Mouse (Mus musculus): Measurements from ENCODE around the gene Tsc22d1. TPM values are rescaled to one million over a fixed set of nuclear protein-coding genes. Genes with fewer than 3 reads are reported as not detected.
A peak's percentile ranks its signal among the peaks of the same experiment; 100 is the strongest.

Tsc22d1 gene
- polyA plus RNA-seq, 1 experiment from 2014 or later: 490 TPM

DNA sequence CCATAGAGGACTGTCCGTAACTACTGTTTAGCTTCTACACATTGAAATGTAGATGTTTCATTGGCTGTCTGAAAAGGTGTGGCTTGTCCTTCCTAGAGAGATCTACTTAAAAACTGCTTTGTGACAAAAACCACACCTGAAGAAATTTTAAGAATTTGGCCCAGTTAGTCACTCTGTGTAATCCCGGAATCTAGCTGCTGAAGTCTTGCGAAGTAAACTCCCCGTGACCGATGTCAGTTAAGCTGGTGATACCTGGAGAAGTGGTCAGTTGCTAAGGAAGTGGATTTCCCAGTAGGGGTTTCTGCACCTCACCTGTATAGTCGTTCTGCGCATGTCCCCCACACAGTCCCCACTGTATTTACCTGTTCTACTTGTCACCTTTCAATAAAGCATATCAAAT is 92.6 kb downstream of the Tsc22d1 start:
- no peaks in the 10 kb centered on the region for H3K9me3 ChIP-seq (replicated peaks)
- peaks cover 41% of the 10 kb centered on the region for H3K36me3 ChIP-seq (ENCODE audit: poor library complexity, severe bottlenecking)
- 95% methylated on average over 7 of the region's 7 CpGs for WGBS
- H3K4me2 ChIP-seq: peak overlapping the region; percentile 93
- no peaks in the 10 kb centered on the region for H3K27me3 ChIP-seq
- H3K27ac ChIP-seq: no peak overlapping the region; the same call in 1 of the 2 replicates
- ATAC-seq: no peak
- peaks cover 26% of the 10 kb centered on the region for H3K4me1 ChIP-seq
- peak overlapping the region; percentile 72 for H3K4me3 ChIP-seq
- H3K9ac ChIP-seq: 0 out of 2 replicates have a peak overlapping the region, but pooled peaks have one; percentile 99

GRCm38 (mm10) chr14:76507804-76508500 is 93.2 kb downstream of the Tsc22d1 start:
- Histone ChIP-seq H3K4me2 (peak overlapping the region; percentile 93), H3K9ac (no peak overlapping the region), H3K4me3 (no peak overlapping the region; the same call in 1 of the 2 replicates), H3K9me3 (replicated peaks) (no peaks in the 10 kb centered on the region), H3K36me3 (ENCODE audit: poor library complexity, severe bottlenecking) (peaks cover 41% of the 10 kb centered on the region), H3K27ac (no peak overlapping the region), H3K4me1 (peaks cover 26% of the 10 kb centered on the region), H3K27me3 (no peaks in the 10 kb centered on the region)
- WGBS: 87% methylated on average over 9 of the region's 9 CpGs
- no peak for ATAC-seq

- no peaks in the 10 kb centered on the region for H3K9me3 ChIP-seq (replicated peaks)
- H3K9ac ChIP-seq: no peak overlapping the region
- 81% methylated on average over 10 of the region's 10 CpGs for WGBS
- no peak overlapping the region; the same call in 1 of the 2 replicates for H3K27ac ChIP-seq
- peaks cover 27% of the 10 kb centered on the region for H3K4me1 ChIP-seq
- H3K4me3 ChIP-seq: no peak overlapping the region
- H3K27me3 ChIP-seq: no peaks in the 10 kb centered on the region
- H3K4me2 ChIP-seq: no peak overlapping the region
- peaks cover 41% of the 10 kb centered on the region for H3K36me3 ChIP-seq (ENCODE audit: poor library complexity, severe bottlenecking)
- ATAC-seq: no peak
These were observed 93.9 kb downstream of the Tsc22d1 start for GRCm38 (mm10) chr14:76508701-76509100.

- Histone ChIP-seq H3K9ac (no peak overlapping the region), H3K4me3 (no peak overlapping the region), H3K27me3 (no peaks in the 10 kb centered on the region), H3K27ac (no peak overlapping the region), H3K4me2 (no peak overlapping the region), H3K4me1 (peaks cover 23% of the 10 kb centered on the region), H3K9me3 (replicated peaks) (no peaks in the 10 kb centered on the region), H3K36me3 (ENCODE audit: poor library complexity, severe bottlenecking) (peaks cover 35% of the 10 kb centered on the region)
- no peak for ATAC-seq
- 88% methylated on average over 7 of the region's 7 CpGs for WGBS
These were observed 97.2 kb downstream of the Tsc22d1 start for GRCm38 (mm10) chr14:76511971-76512370.

DNA sequence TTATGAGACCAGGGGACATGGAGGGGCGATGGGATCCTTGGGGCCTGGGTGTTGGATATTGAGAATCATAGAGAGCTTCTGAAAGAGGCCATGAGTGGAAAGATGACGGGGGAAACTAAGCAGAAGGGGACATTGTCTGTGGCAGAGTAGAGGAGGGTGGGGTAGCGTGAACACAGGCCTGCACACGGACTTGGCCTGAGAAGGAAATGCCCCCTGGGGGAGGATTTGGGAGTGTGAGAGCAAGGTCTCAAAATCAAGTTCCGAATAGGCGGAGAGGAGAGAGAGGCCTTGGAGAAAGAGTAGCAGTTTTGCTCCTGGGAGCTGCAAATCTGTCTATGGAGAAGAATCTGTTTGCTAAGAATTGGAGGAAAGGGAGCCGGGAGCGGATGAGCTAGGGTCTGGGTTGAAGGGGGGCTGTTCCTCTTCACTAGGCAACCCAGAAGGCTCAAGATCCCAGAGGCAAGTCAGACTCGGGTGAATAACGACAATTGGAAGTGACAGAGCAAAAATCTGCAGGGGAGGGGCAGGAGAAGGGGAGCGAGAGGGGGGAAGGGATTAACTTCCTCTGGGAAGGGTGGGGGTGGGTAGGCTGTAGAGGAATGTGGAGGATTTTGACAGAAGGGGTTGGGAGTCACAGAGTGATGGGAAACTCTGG is 98.8 kb downstream of the Tsc22d1 start:
- H3K9ac ChIP-seq: no peak overlapping the region
- WGBS: 17% methylated on average over 11 of the region's 11 CpGs
- H3K36me3 ChIP-seq (ENCODE audit: poor library complexity, severe bottlenecking): peaks cover 19% of the 10 kb centered on the region
- peak overlapping the region; percentile 28; the same call in 1 of the 2 replicates for H3K4me2 ChIP-seq
- H3K27ac ChIP-seq: no peak overlapping the region
- no peak for ATAC-seq
- H3K27me3 ChIP-seq: no peaks in the 10 kb centered on the region
- no peak overlapping the region for H3K4me3 ChIP-seq
- peaks cover 10% of the 10 kb centered on the region for H3K4me1 ChIP-seq
- no peaks in the 10 kb centered on the region for H3K9me3 ChIP-seq (replicated peaks)

GRCm38 (mm10) chr14:76514050-76514585 is 99.4 kb downstream of the Tsc22d1 start:
- Histone ChIP-seq H3K27ac (no peak overlapping the region), H3K4me1 (peaks cover 10% of the 10 kb centered on the region), H3K4me3 (no peak overlapping the region), H3K9ac (no peak overlapping the region), H3K36me3 (ENCODE audit: poor library complexity, severe bottlenecking) (peaks cover 15% of the 10 kb centered on the region), H3K27me3 (no peaks in the 10 kb centered on the region), H3K4me2 (peak overlapping the region; percentile 28; the same call in 1 of the 2 replicates), H3K9me3 (replicated peaks) (no peaks in the 10 kb centered on the region)
- WGBS: 38% methylated on average over 6 of the region's 6 CpGs
- ATAC-seq: no peak

- WGBS: 62% methylated on average over 7 of the region's 7 CpGs
- peaks cover 10% of the 10 kb centered on the region for H3K4me1 ChIP-seq
- H3K4me2 ChIP-seq: no peak overlapping the region
- no peaks in the 10 kb centered on the region for H3K27me3 ChIP-seq
- H3K4me3 ChIP-seq: no peak overlapping the region
- H3K36me3 ChIP-seq (ENCODE audit: poor library complexity, severe bottlenecking): 0 out of 2 replicates have a peak, but pooled peaks cover under 1% of the 10 kb centered on the region
- no peaks in the 10 kb centered on the region for H3K9me3 ChIP-seq (replicated peaks)
- H3K9ac ChIP-seq: no peak overlapping the region
- H3K27ac ChIP-seq: no peak overlapping the region
- ATAC-seq: no peak
These were observed 100.9 kb downstream of the Tsc22d1 start for GRCm38 (mm10) chr14:76515620-76516019.

GRCm38 (mm10) chr14:76518217-76518616 is 103.5 kb downstream of the Tsc22d1 start:
- no peak overlapping the region for H3K4me3 ChIP-seq
- H3K4me2 ChIP-seq: no peak overlapping the region
- WGBS: 89% methylated on average over 5 of the region's 5 CpGs
- H3K4me1 ChIP-seq: peaks cover 8% of the 10 kb centered on the region
- no peak overlapping the region for H3K27ac ChIP-seq
- no peak overlapping the region for H3K9ac ChIP-seq
- no peak for ATAC-seq
- H3K36me3 ChIP-seq (ENCODE audit: poor library complexity, severe bottlenecking): no peaks in the 10 kb centered on the region
- no peaks in the 10 kb centered on the region for H3K27me3 ChIP-seq
- no peaks in the 10 kb centered on the region for H3K9me3 ChIP-seq (replicated peaks)

- Histone ChIP-seq H3K4me3 (no peak overlapping the region), H3K27me3 (no peaks in the 10 kb centered on the region), H3K36me3 (ENCODE audit: poor library complexity, severe bottlenecking) (no peaks in the 10 kb centered on the region), H3K9ac (no peak overlapping the region), H3K4me2 (no peak overlapping the region), H3K9me3 (replicated peaks) (no peaks in the 10 kb centered on the region), H3K27ac (no peak overlapping the region), H3K4me1 (no peaks in the 10 kb centered on the region)
- ATAC-seq: no peak
- WGBS: 59% methylated on average over 4 of the region's 4 CpGs
These were observed 105.8 kb downstream of the Tsc22d1 start for GRCm38 (mm10) chr14:76520606-76521005.

DNA sequence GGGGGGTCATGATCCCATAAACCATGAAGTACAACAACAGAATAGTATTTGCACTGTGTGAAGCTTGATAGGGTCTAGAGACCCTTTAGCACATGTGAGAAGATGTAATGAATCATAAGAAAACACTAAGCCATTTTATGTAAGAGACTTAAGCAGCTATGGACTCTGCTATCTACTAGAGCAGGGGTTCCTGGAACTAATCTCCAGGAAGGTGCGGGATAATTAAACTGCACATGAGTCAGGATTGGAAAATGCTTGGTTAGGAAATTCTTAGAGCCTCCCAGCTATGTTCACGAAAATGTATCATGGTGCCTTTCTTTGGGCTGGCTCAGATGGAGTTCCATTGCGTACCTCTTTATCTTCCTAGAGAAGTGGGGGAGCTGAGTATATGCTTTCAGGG is 106.5 kb downstream of the Tsc22d1 start:
- H3K27me3 ChIP-seq: no peaks in the 10 kb centered on the region
- no peaks in the 10 kb centered on the region for H3K36me3 ChIP-seq (ENCODE audit: poor library complexity, severe bottlenecking)
- H3K4me2 ChIP-seq: no peak overlapping the region
- H3K27ac ChIP-seq: no peak overlapping the region
- WGBS: 95% methylated on average over 3 of the region's 3 CpGs
- H3K4me1 ChIP-seq: no peaks in the 10 kb centered on the region
- H3K4me3 ChIP-seq: no peak overlapping the region
- H3K9ac ChIP-seq: no peak overlapping the region
- H3K9me3 ChIP-seq (replicated peaks): no peaks in the 10 kb centered on the region
- ATAC-seq: no peak

- Histone ChIP-seq H3K36me3 (ENCODE audit: poor library complexity, severe bottlenecking) (no peaks in the 10 kb centered on the region), H3K27me3 (no peaks in the 10 kb centered on the region), H3K9me3 (replicated peaks) (no peaks in the 10 kb centered on the region), H3K4me2 (no peak overlapping the region), H3K4me1 (no peaks in the 10 kb centered on the region), H3K4me3 (no peak overlapping the region), H3K27ac (no peak overlapping the region), H3K9ac (no peak overlapping the region)
- WGBS: 97% methylated on average over 1 of the region's 1 CpGs
- ATAC-seq: no peak
These were observed 108.6 kb downstream of the Tsc22d1 start for GRCm38 (mm10) chr14:76523344-76523743.

GRCm38 (mm10) chr14:76526467-76526866 is 111.7 kb downstream of the Tsc22d1 start:
- 90% methylated on average over 6 of the region's 6 CpGs for WGBS

More at GRCm38 (mm10) chr14:76526467-76526866, 111.7 kb downstream of the Tsc22d1 start:
- no peak overlapping the region for H3K27ac ChIP-seq
- H3K9ac ChIP-seq: no peak overlapping the region
- no peak overlapping the region for H3K4me2 ChIP-seq
- no peaks in the 10 kb centered on the region for H3K27me3 ChIP-seq
- H3K36me3 ChIP-seq (ENCODE audit: poor library complexity, severe bottlenecking): no peaks in the 10 kb centered on the region
- H3K9me3 ChIP-seq (replicated peaks): no peaks in the 10 kb centered on the region
- no peak overlapping the region for H3K4me3 ChIP-seq
- H3K4me1 ChIP-seq: no peaks in the 10 kb centered on the region
- ATAC-seq: no peak
